Mouse (Mus musculus) CH12.LX (cell line): ENCODE measurements at regions not wholly inside any gene's neighbourhood (a gene's known extent, or its start where the extent isn't known, plus 50 kb on each side); places are given as distances from the start of the nearest gene placed in this dataset.

ENCODE experiments used
- DNase-seq: peaks from one replicate; pipeline ENCODE4 v3.0.0-alpha.2; 2013; ENCODE audit errors: extremely low read depth
- H3K27ac ChIP-seq: 2 replicates; pipeline ENCODE4 v1.5.1; 2012; ENCODE audit warnings: low read depth, mild to moderate bottlenecking, control low read depth, moderate library complexity; ENCODE audit not compliant: insufficient read depth
- H3K27me3 ChIP-seq: replicated peaks from 2 replicates; pipeline ENCODE3; 2012; ENCODE audit warnings: inconsistent platforms
- H3K36me3 ChIP-seq, 2 experiments: replicated peaks in 1 of 2; 2 replicates each; pipeline versions ENCODE3 to v1.6.1; 2012; ENCODE audit warnings: inconsistent platforms in 1 of 2, low read length in 1 of 2, mild to moderate bottlenecking in 1 of 2, mixed read lengths in 1 of 2, moderate library complexity in 1 of 2; ENCODE audit not compliant: control insufficient read depth in 1 of 2, insufficient read depth in 1 of 2
- H3K4me1 ChIP-seq, 2 experiments: 2 replicates each; pipeline ENCODE4 v1.6.1; 2012; ENCODE audit warnings: inconsistent platforms in 1 of 2, moderate library complexity in 1 of 2; ENCODE audit not compliant: insufficient read depth in 2 of 2, control insufficient read depth in 1 of 2
- H3K4me2 ChIP-seq: 2 replicates; pipeline ENCODE4 v1.6.1; 2012; ENCODE audit warnings: low read depth, mild to moderate bottlenecking, control low read depth; ENCODE audit not compliant: poor library complexity, insufficient read depth, severe bottlenecking
- H3K4me3 ChIP-seq, 3 experiments: fragments of 150-350 bp in 1 of 3; sonication (generic) in 1 of 3; replicated peaks in 1 of 3; 2 replicates each; pipeline versions ENCODE3 to v1.5.1; 2011 to 2012; ENCODE audit warnings: low read depth in 2 of 3, low read length in 2 of 3, mild to moderate bottlenecking in 2 of 3, moderate library complexity in 2 of 3, control low read depth in 1 of 3, improper control_type of control experiment in 1 of 3, inconsistent platforms in 1 of 3, mixed read lengths in 1 of 3; ENCODE audit not compliant: poor library complexity in 1 of 3
- H3K79me2 ChIP-seq: replicated peaks from 2 replicates; pipeline ENCODE4 v1.6.1; 2012; ENCODE audit warnings: mild to moderate bottlenecking, moderate library complexity; ENCODE audit not compliant: control insufficient read depth, poor library complexity, insufficient read depth, severe bottlenecking; ENCODE audit errors: extremely low read depth
- H3K9ac ChIP-seq: 2 replicates; pipeline ENCODE4 v1.6.1; 2012; ENCODE audit warnings: low read depth, mild to moderate bottlenecking, control low read depth, moderate library complexity; ENCODE audit not compliant: insufficient read depth
- H3K9me3 ChIP-seq: replicated peaks from 2 replicates; pipeline ENCODE3; 2012; ENCODE audit warnings: low read length, inconsistent platforms, mixed read lengths
- BHLHE40 ChIP-seq: IDR thresholded peaks from 2 replicates; pipeline ENCODE4 v1.6.1; 2011; ENCODE audit warnings: mild to moderate bottlenecking, low read depth, low read length, improper control_type of control experiment
- CHD1 ChIP-seq: IDR thresholded peaks from 2 replicates; pipeline ENCODE4 v1.6.1; 2012; ENCODE audit warnings: low read depth, low read length, improper control_type of control experiment, inconsistent platforms
- CHD2 ChIP-seq: IDR thresholded peaks from 2 replicates; pipeline ENCODE4 v1.6.1; 2011; ENCODE audit warnings: low read length, improper control_type of control experiment
- CTCF ChIP-seq, 2 experiments: IDR thresholded peaks in 1 of 2; conservative IDR thresholded peaks in 1 of 2; 2 replicates each; pipeline ENCODE4 v1.5.1; 2011 to 2012; ENCODE audit warnings: low read depth in 2 of 2, low read length in 2 of 2, improper control_type of control experiment in 1 of 2, inconsistent platforms in 1 of 2, mild to moderate bottlenecking in 1 of 2, moderate library complexity in 1 of 2
- E2F4 ChIP-seq: IDR thresholded peaks from 2 replicates; pipeline ENCODE4 v1.6.1; 2011; ENCODE audit warnings: low read depth, low read length, improper control_type of control experiment; ENCODE audit not compliant: insufficient replicate concordance
- ELF1 ChIP-seq: IDR thresholded peaks from 2 replicates; pipeline ENCODE4 v1.6.1; 2014; ENCODE audit warnings: low read depth, mild to moderate bottlenecking, inconsistent platforms, low read length, improper control_type of control experiment
- EP300 ChIP-seq: IDR thresholded peaks from 2 replicates; pipeline ENCODE4 v1.6.1; 2011; ENCODE audit warnings: low read length, improper control_type of control experiment
- ETS1 ChIP-seq: conservative IDR thresholded peaks from 2 replicates; pipeline ENCODE4 v1.6.1; 2012; ENCODE audit warnings: low read depth, mild to moderate bottlenecking, inconsistent platforms, low read length, improper control_type of control experiment, moderate library complexity
- GABPA ChIP-seq: IDR thresholded peaks from 2 replicates; pipeline ENCODE4 v1.6.1; 2012; ENCODE audit warnings: low read depth, low read length, improper control_type of control experiment, inconsistent platforms; ENCODE audit not compliant: insufficient replicate concordance
- HCFC1 ChIP-seq: IDR thresholded peaks from 2 replicates; pipeline ENCODE4 v1.6.1; 2012; ENCODE audit warnings: low read depth, mild to moderate bottlenecking, inconsistent platforms, low read length, improper control_type of control experiment
- IRF4 ChIP-seq: IDR thresholded peaks from 2 replicates; pipeline ENCODE4 v1.6.1; 2014; ENCODE audit warnings: low read depth, mild to moderate bottlenecking, inconsistent platforms, low read length, improper control_type of control experiment
- KAT2A ChIP-seq: IDR thresholded peaks from 2 replicates; pipeline ENCODE4 v1.6.1; 2012; ENCODE audit warnings: low read length, improper control_type of control experiment, inconsistent platforms; ENCODE audit not compliant: insufficient replicate concordance
- MAFK ChIP-seq: IDR thresholded peaks from 2 replicates; pipeline ENCODE4 v1.6.1; 2011; ENCODE audit warnings: low read length, improper control_type of control experiment; ENCODE audit not compliant: insufficient replicate concordance
- MAX ChIP-seq: IDR thresholded peaks from 2 replicates; pipeline ENCODE4 v1.6.1; 2011; ENCODE audit warnings: low read length, improper control_type of control experiment
- MEF2A ChIP-seq: IDR thresholded peaks from 2 replicates; pipeline ENCODE4 v1.6.1; 2014; ENCODE audit warnings: low read depth, mild to moderate bottlenecking, inconsistent platforms, low read length, improper control_type of control experiment, borderline replicate concordance
- MXI1 ChIP-seq: IDR thresholded peaks from 2 replicates; pipeline ENCODE4 v1.6.1; 2011; ENCODE audit warnings: mild to moderate bottlenecking, low read depth, low read length, improper control_type of control experiment
- MYC ChIP-seq: IDR thresholded peaks from 2 replicates; pipeline ENCODE4 v1.6.1; 2011; ENCODE audit warnings: low read depth, mild to moderate bottlenecking, improper control_type of control experiment, low read length
- NELFE ChIP-seq: IDR thresholded peaks from 2 replicates; pipeline ENCODE4 v1.6.1; 2011; ENCODE audit warnings: low read depth, low read length, improper control_type of control experiment
- POLR2AphosphoS2 ChIP-seq: IDR thresholded peaks from 2 replicates; pipeline ENCODE4 v1.6.1; 2011; ENCODE audit warnings: low read depth, low read length, improper control_type of control experiment
- RAD21 ChIP-seq: IDR thresholded peaks from 2 replicates; pipeline ENCODE4 v1.6.1; 2011; ENCODE audit warnings: low read depth, mild to moderate bottlenecking, low read length, improper control_type of control experiment, moderate library complexity
- RCOR1 ChIP-seq: conservative IDR thresholded peaks from 2 replicates; pipeline ENCODE4 v1.6.1; 2012; ENCODE audit warnings: low read depth, mild to moderate bottlenecking, inconsistent platforms, low read length, improper control_type of control experiment
- SIN3A ChIP-seq: IDR thresholded peaks from 2 replicates; pipeline ENCODE4 v1.6.1; 2012; ENCODE audit warnings: low read length, improper control_type of control experiment, inconsistent platforms
- SMC3 ChIP-seq: IDR thresholded peaks from 2 replicates; pipeline ENCODE4 v1.6.1; 2011; ENCODE audit warnings: low read depth, low read length, improper control_type of control experiment
- TBP ChIP-seq: conservative IDR thresholded peaks from 2 replicates; pipeline ENCODE4 v1.6.1; 2011; ENCODE audit warnings: low read depth, low read length, improper control_type of control experiment
- TCF12 ChIP-seq: IDR thresholded peaks from 2 replicates; pipeline ENCODE4 v1.6.1; 2014; ENCODE audit warnings: low read depth, mild to moderate bottlenecking, inconsistent platforms, low read length, improper control_type of control experiment
- UBTF ChIP-seq: IDR thresholded peaks from 2 replicates; pipeline ENCODE4 v1.6.1; 2012; ENCODE audit warnings: low read depth, mild to moderate bottlenecking, inconsistent platforms, low read length, improper control_type of control experiment, moderate library complexity
- USF2 ChIP-seq: conservative IDR thresholded peaks from 2 replicates; pipeline ENCODE4 v1.6.1; 2011; ENCODE audit warnings: low read depth, low read length, improper control_type of control experiment
- ZC3H11A ChIP-seq: IDR thresholded peaks from 2 replicates; pipeline ENCODE4 v1.6.1; 2012; ENCODE audit warnings: low read depth, mild to moderate bottlenecking, inconsistent platforms, low read length, improper control_type of control experiment
- ZNF384 ChIP-seq: IDR thresholded peaks from 2 replicates; pipeline ENCODE4 v1.6.1; 2012; ENCODE audit warnings: low read depth, low read length, improper control_type of control experiment, inconsistent platforms
- dilution Hi-C: fragments of 300-500 bp; cut with MboI; formaldehyde crosslinking; loops from 2 replicates; pipeline ENCODE4 v1.14.3; 2020; ENCODE audit warnings: low sequenced_read_pairs; ENCODE audit not compliant: extremely low pct_unique_long_range_greater_than_20kb, extremely low pct_ligation_motif_present
- in situ Hi-C: fragments of 300-500 bp; cut with MboI; formaldehyde crosslinking; loops from 3 replicates; pipeline ENCODE4 v1.14.3; 2019; ENCODE audit warnings: low sequenced_read_pairs, low pct_ligation_motif_present, low pct_unique_long_range_greater_than_20kb, mixed read lengths

- Histone ChIP-seq H3K9ac (no peak overlapping the region), H3K27ac (no peak overlapping the region), H3K79me2 (no peaks in the 10 kb centered on the region), H3K36me3 (no peaks in the 10 kb centered on the region), H3K4me3 (no peak overlapping the region), H3K9me3 (peaks cover 33% of the 10 kb centered on the region), H3K4me1 (no peaks in the 10 kb centered on the region), H3K27me3 (no peaks in the 10 kb centered on the region), H3K4me2 (no peak overlapping the region)
- TF ChIP-seq SMC3 (no peak), EP300 (no peak), IRF4 (no peak), MAFK (no peak), MEF2A (no peak), UBTF (no peak), USF2 (no peak), MAX (no peak), ELF1 (no peak), CHD2 (no peak), CTCF (conservative IDR thresholded peaks at IDR 0.05 in 1 of 2, IDR thresholded peaks at IDR 0.05 in 1 of 2; ENCODE audit: low read depth in 2 of 2, low read length in 2 of 2) (no peak), KAT2A (no peak), RCOR1 (no peak), HCFC1 (no peak), NELFE (no peak), SIN3A (no peak), RAD21 (no peak), TCF12 (no peak)
- DNase-seq: no peak
- in situ Hi-C loops (no loop called here), dilution Hi-C loops (no loop called here)
These were observed 196.3 kb downstream of the 1190002N15Rik start for GRCm38 (mm10) chr9:94341531-94341930.

GRCm38 (mm10) chr9:94333450-94333849 is 204.4 kb downstream of the 1190002N15Rik start:
- TF ChIP-seq CHD1 (no peak), HCFC1 (no peak), POLR2AphosphoS2 (no peak), CHD2 (no peak), TBP (no peak), USF2 (no peak), E2F4 (no peak), ZC3H11A (no peak), GABPA (no peak), SMC3 (no peak), MXI1 (no peak), ZNF384 (no peak), BHLHE40 (no peak), SIN3A (no peak), ETS1 (no peak), MYC (no peak), KAT2A (no peak)
- TF ChIP-seq, all 38 proteins: peak for 0
- DNase-seq: no peak
- dilution Hi-C loops: no loop called here
- Histone ChIP-seq H3K4me3 (no peak overlapping the region), H3K4me2 (no peak overlapping the region), H3K27me3 (no peaks in the 10 kb centered on the region), H3K27ac (no peak overlapping the region), H3K79me2 (no peaks in the 10 kb centered on the region), H3K4me1 (no peaks in the 10 kb centered on the region), H3K36me3 (no peaks in the 10 kb centered on the region), H3K9me3 (peaks cover 39% of the 10 kb centered on the region), H3K9ac (no peak overlapping the region)
- in situ Hi-C loops: no loop called here
